Mouse (Mus musculus): Measurements from ENCODE around the gene Bmp4.

Bmp4 gene

GRCm38 (mm10) chr14:46390249-46390775 lies at the start of gene Bmp4:
TSS of gene Bmp4 (minus strand) at chr14:46390669.
- in situ Hi-C loops (cut with MboI; ENCODE audit: low pct_unique_long_range_greater_than_20kb in 1 of 2, low sequenced_read_pairs in 2 of 2, unreplicated experiment in 1 of 2) = no loop called here

GRCm38 (mm10) chr14:46439461-46440048 lies 49.1 kb upstream of the Bmp4 start:
- in situ Hi-C loops (cut with MboI; ENCODE audit: low pct_unique_long_range_greater_than_20kb in 1 of 2, low sequenced_read_pairs in 2 of 2, unreplicated experiment in 1 of 2) = no loop called here

- in situ Hi-C loops (cut with MboI; ENCODE audit: low pct_unique_long_range_greater_than_20kb in 1 of 2, low sequenced_read_pairs in 2 of 2, unreplicated experiment in 1 of 2) = no loop called here
These were observed 46.1 kb upstream of the Bmp4 start for GRCm38 (mm10) chr14:46436471-46437090.

- in situ Hi-C loops (cut with MboI; ENCODE audit: low pct_unique_long_range_greater_than_20kb in 1 of 2, low sequenced_read_pairs in 2 of 2, unreplicated experiment in 1 of 2) = no loop called here
These were observed 39.8 kb upstream of the Bmp4 start for GRCm38 (mm10) chr14:46430231-46430630.

GRCm38 (mm10) chr14:46427251-46427650 lies 36.8 kb upstream of the Bmp4 start:
- in situ Hi-C loops (cut with MboI; ENCODE audit: low pct_unique_long_range_greater_than_20kb in 1 of 2, low sequenced_read_pairs in 2 of 2, unreplicated experiment in 1 of 2) = no loop called here

GRCm38 (mm10) chr14:46421823-46422222 lies 31.4 kb upstream of the Bmp4 start:
- in situ Hi-C loops (cut with MboI; ENCODE audit: low pct_unique_long_range_greater_than_20kb in 1 of 2, low sequenced_read_pairs in 2 of 2, unreplicated experiment in 1 of 2) = no loop called here

- in situ Hi-C loops (cut with MboI; ENCODE audit: low pct_unique_long_range_greater_than_20kb in 1 of 2, low sequenced_read_pairs in 2 of 2, unreplicated experiment in 1 of 2) = no loop called here
These were observed 28.8 kb upstream of the Bmp4 start for GRCm38 (mm10) chr14:46419269-46419668.

GRCm38 (mm10) chr14:46418371-46419097 lies 28.1 kb upstream of the Bmp4 start:
- in situ Hi-C loops (cut with MboI; ENCODE audit: low pct_unique_long_range_greater_than_20kb in 1 of 2, low sequenced_read_pairs in 2 of 2, unreplicated experiment in 1 of 2) = no loop called here

GRCm38 (mm10) chr14:46412497-46413000 lies 22.1 kb upstream of the Bmp4 start:
- in situ Hi-C loops (cut with MboI; ENCODE audit: low pct_unique_long_range_greater_than_20kb in 1 of 2, low sequenced_read_pairs in 2 of 2, unreplicated experiment in 1 of 2) = no loop called here

- in situ Hi-C loops (cut with MboI; ENCODE audit: low pct_unique_long_range_greater_than_20kb in 1 of 2, low sequenced_read_pairs in 2 of 2, unreplicated experiment in 1 of 2) = no loop called here
These were observed 20.2 kb upstream of the Bmp4 start for GRCm38 (mm10) chr14:46410557-46411120.

GRCm38 (mm10) chr14:46409016-46409415 lies 18.5 kb upstream of the Bmp4 start:
- in situ Hi-C loops (cut with MboI; ENCODE audit: low pct_unique_long_range_greater_than_20kb in 1 of 2, low sequenced_read_pairs in 2 of 2, unreplicated experiment in 1 of 2) = no loop called here

GRCm38 (mm10) chr14:46408319-46408718 lies 17.9 kb upstream of the Bmp4 start:
- in situ Hi-C loops (cut with MboI; ENCODE audit: low pct_unique_long_range_greater_than_20kb in 1 of 2, low sequenced_read_pairs in 2 of 2, unreplicated experiment in 1 of 2) = no loop called here

- in situ Hi-C loops (cut with MboI; ENCODE audit: low pct_unique_long_range_greater_than_20kb in 1 of 2, low sequenced_read_pairs in 2 of 2, unreplicated experiment in 1 of 2) = no loop called here
These were observed 9.5 kb upstream of the Bmp4 start for GRCm38 (mm10) chr14:46399925-46400324.

- in situ Hi-C loops (cut with MboI; ENCODE audit: low pct_unique_long_range_greater_than_20kb in 1 of 2, low sequenced_read_pairs in 2 of 2, unreplicated experiment in 1 of 2) = no loop called here
These were observed 7.7 kb upstream of the Bmp4 start for GRCm38 (mm10) chr14:46398091-46398695.

- in situ Hi-C loops (cut with MboI; ENCODE audit: low pct_unique_long_range_greater_than_20kb in 1 of 2, low sequenced_read_pairs in 2 of 2, unreplicated experiment in 1 of 2) = no loop called here
These were observed 1.2 kb upstream of the Bmp4 start for GRCm38 (mm10) chr14:46391621-46392170.

- in situ Hi-C loops (cut with MboI; ENCODE audit: low pct_unique_long_range_greater_than_20kb in 1 of 2, low sequenced_read_pairs in 2 of 2, unreplicated experiment in 1 of 2) = no loop called here
These were observed 826 bp downstream of the Bmp4 start for GRCm38 (mm10) chr14:46389438-46390248.

GRCm38 (mm10) chr14:46388636-46389035 lies 1.8 kb downstream of the Bmp4 start:
- in situ Hi-C loops (cut with MboI; ENCODE audit: low pct_unique_long_range_greater_than_20kb in 1 of 2, low sequenced_read_pairs in 2 of 2, unreplicated experiment in 1 of 2) = no loop called here

Measured in mouse embryonic stem cell (cell line).